Mouse (Mus musculus) common myeloid progenitor, adult 5-6 weeks (primary cell): ENCODE results near the gene Arhgap30. TPM values are rescaled to one million over a fixed set of nuclear protein-coding genes. Genes with fewer than 3 reads are reported as not detected.

Experiments used
- ATAC-seq: replicated peaks from 2 replicates; pipeline ENCODE4 v1.8.0; 2016; ENCODE audit warnings: low read depth, mild to moderate bottlenecking, moderate TSS enrichment, inconsistent platforms; ENCODE audit not compliant: poor library complexity, severe bottlenecking
- total RNA-seq: library from RNA; stranded (forward); fragments of 200-1000, 187-1606 nt; gene quantifications from 2 replicates; pipeline ENCODE4 v1.2.3, GENCODE M21; 2017

Gene Arhgap30
- total RNA-seq, 1 experiment from 2014 or later = 77.8 TPM

GRCm38 (mm10) chr1:171373946-171374345, 14.8 kb upstream of the Arhgap30 start:
- ATAC-seq = no peak

- ATAC-seq = peak; percentile 42
Observed at GRCm38 (mm10) chr1:171375646-171376097, 13.1 kb upstream of the Arhgap30 start.

GRCm38 (mm10) chr1:171378298-171378697, 10.5 kb upstream of the Arhgap30 start:
- no peak for ATAC-seq

GRCm38 (mm10) chr1:171379935-171380599, 8.7 kb upstream of the Arhgap30 start:
- ATAC-seq = peak; percentile 88

GRCm38 (mm10) chr1:171382096-171382620, 6.6 kb upstream of the Arhgap30 start:
- peak; percentile 40 for ATAC-seq

- ATAC-seq = no peak
Observed at GRCm38 (mm10) chr1:171384361-171384760, 4.4 kb upstream of the Arhgap30 start.

- no peak for ATAC-seq
Observed at GRCm38 (mm10) chr1:171385171-171385570, 3.6 kb upstream of the Arhgap30 start.

GRCm38 (mm10) chr1:171387099-171387498, 1.7 kb upstream of the Arhgap30 start:
- ATAC-seq = no peak

GRCm38 (mm10) chr1:171390101-171390500, 1.3 kb downstream of the Arhgap30 start:
- peak; percentile 82 for ATAC-seq

GRCm38 (mm10) chr1:171401821-171402220, 13.1 kb downstream of the Arhgap30 start:
- no peak for ATAC-seq

GRCm38 (mm10) chr1:171402991-171403390, 14.2 kb downstream of the Arhgap30 start:
- no peak for ATAC-seq

- ATAC-seq = no peak
Observed at GRCm38 (mm10) chr1:171407263-171407662, 18.5 kb downstream of the Arhgap30 start.

- ATAC-seq = no peak
Observed at GRCm38 (mm10) chr1:171410231-171410630, 21.5 kb downstream of the Arhgap30 start.

GRCm38 (mm10) chr1:171410947-171411484, 22.3 kb downstream of the Arhgap30 start, which contains the start of gene Usf1:
Gene Usf1 (plus strand): TSS chr1:171411313.
- peak; percentile 88 for ATAC-seq

GRCm38 (mm10) chr1:171411492-171411941, 22.8 kb downstream of the Arhgap30 start:
- no peak for ATAC-seq

- ATAC-seq = peak; percentile 34
Observed at GRCm38 (mm10) chr1:171412001-171412441, 23.3 kb downstream of the Arhgap30 start.

- peak; percentile 24 for ATAC-seq
Observed at GRCm38 (mm10) chr1:171412446-171412845, 23.7 kb downstream of the Arhgap30 start.

- no peak for ATAC-seq
Observed at GRCm38 (mm10) chr1:171413608-171414007, 24.9 kb downstream of the Arhgap30 start.

- ATAC-seq = no peak
Observed at GRCm38 (mm10) chr1:171418660-171419059, 29.9 kb downstream of the Arhgap30 start, which contains the start of gene Tstd1. Gene Tstd1 (plus strand): TSS chr1:171418872.

GRCm38 (mm10) chr1:171419291-171419882, 30.6 kb downstream of the Arhgap30 start:
- no peak for ATAC-seq

- no peak for ATAC-seq
Observed at GRCm38 (mm10) chr1:171419905-171420304, 31.2 kb downstream of the Arhgap30 start.
